Mouse (Mus musculus) limb, embryonic 11.5 days (tissue): Measurements from ENCODE around the gene Snx10. TPM values are rescaled to one million over a fixed set of nuclear protein-coding genes. Genes with fewer than 3 reads are reported as not detected.

ENCODE experiments used
- ATAC-seq: fragments of 200-750 bp; cut with Nextera tagmentation; 2 replicates; pipeline ENCODE4 v1.8.0; 2017; ENCODE audit warnings: low read depth; ENCODE audit not compliant: insufficient number of reproducible peaks, low FRiP score, low TSS enrichment
- DNase-seq: peaks from one replicate; pipeline ENCODE4 v3.0.0-alpha.2; 2015; ENCODE audit warnings: low spot score
- H3K27ac ChIP-seq: fragments of 300-500 bp; sonication (generic); replicated peaks from 2 replicates; pipeline ENCODE4 v1.5.1; 2014; ENCODE audit warnings: low read depth, mild to moderate bottlenecking, low read length
- H3K27me3 ChIP-seq: fragments of 300-500 bp; sonication (generic); 2 replicates; pipeline ENCODE4 v1.6.1; 2014; ENCODE audit warnings: mild to moderate bottlenecking, low read length, mixed read lengths; ENCODE audit not compliant: control insufficient read depth, insufficient read depth
- H3K36me3 ChIP-seq: fragments of 300-500 bp; sonication (generic); 2 replicates; pipeline ENCODE4 v1.6.1; 2014; ENCODE audit warnings: mild to moderate bottlenecking, low read length, moderate library complexity, mixed read lengths; ENCODE audit not compliant: control insufficient read depth, insufficient read depth
- H3K4me1 ChIP-seq: fragments of 300-500 bp; sonication (generic); 2 replicates; pipeline ENCODE4 v1.6.1; 2014; ENCODE audit warnings: low read length, mixed read lengths; ENCODE audit not compliant: control insufficient read depth, insufficient read depth
- H3K4me2 ChIP-seq: fragments of 300-500 bp; sonication (generic); 2 replicates; pipeline ENCODE4 v1.6.1; 2014; ENCODE audit warnings: low read depth, mild to moderate bottlenecking, moderate library complexity; ENCODE audit not compliant: severe bottlenecking
- H3K4me3 ChIP-seq: fragments of 300-500 bp; sonication (generic); 2 replicates; pipeline ENCODE4 v1.5.1; 2014; ENCODE audit warnings: low read depth, low read length
- H3K9ac ChIP-seq: fragments of 300-500 bp; sonication (generic); 2 replicates; pipeline ENCODE4 v1.6.1; 2014; ENCODE audit warnings: mild to moderate bottlenecking, low read length
- H3K9me3 ChIP-seq: fragments of 300-500 bp; sonication (generic); 2 replicates; pipeline ENCODE4 v1.6.1; 2016; ENCODE audit warnings: low read length; ENCODE audit not compliant: control insufficient read depth
- WGBS: fragments of 180-500 bp; shearing (Covaris S2); extraction: QIAGEN DNeasy Blood & Tissue Kit; methylation state at CpG from one replicate; pipeline ENCODE4 v1.1.7; 2014; 5-methylcytosine and 5-hydroxymethylcytosine counted together
- polyA plus RNA-seq: library from polyadenylated mRNA; unstranded; fragments of >200 nt; fragmentation: Nextera tagmentation; extraction: Ambion mirVana; gene quantifications from 2 replicates; pipeline ENCODE4 v1.2.1, GENCODE M21; 2014

Snx10 gene
- polyA plus RNA-seq, 1 experiment from 2014 or later = 19.1 TPM

GRCm38 (mm10) chr6:51581418-51581817 lies 57.7 kb downstream of the Snx10 start:
- WGBS = 92% methylated on average over 9 of the region's 9 CpGs
- DNase-seq (no peak), ATAC-seq (no peak)
- no peak overlapping the region for H3K27ac ChIP-seq
- H3K27me3 ChIP-seq = no peaks in the 10 kb centered on the region
- H3K4me1 ChIP-seq = no peaks in the 10 kb centered on the region
- no peaks in the 10 kb centered on the region for H3K9me3 ChIP-seq
- H3K4me2 ChIP-seq = no peak overlapping the region
- H3K9ac ChIP-seq = no peak overlapping the region
- H3K4me3 ChIP-seq = no peak overlapping the region
- H3K36me3 ChIP-seq = no peaks in the 10 kb centered on the region

DNA sequence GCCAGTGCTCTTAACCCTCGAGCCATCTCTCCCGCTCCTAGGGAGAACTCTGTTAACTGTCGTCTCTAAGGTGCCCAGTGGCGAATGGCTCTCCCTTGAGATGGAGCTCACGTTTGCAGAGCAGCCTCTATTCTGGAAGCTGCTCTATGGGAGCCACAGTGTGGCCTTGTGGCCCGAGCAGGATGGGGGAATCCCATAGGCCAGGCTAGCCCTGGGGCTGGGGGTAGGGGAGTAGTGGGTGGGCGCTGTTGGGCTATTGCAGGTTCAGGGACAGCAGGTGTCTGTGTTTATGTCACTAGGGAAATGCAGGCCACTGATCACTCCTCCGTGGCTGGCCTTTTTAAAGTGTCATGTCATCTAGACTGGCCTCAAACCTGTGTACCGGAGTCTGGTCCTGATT lies 58.4 kb downstream of the Snx10 start:
- Histone ChIP-seq H3K4me2 (no peak overlapping the region), H3K4me1 (no peaks in the 10 kb centered on the region), H3K36me3 (no peaks in the 10 kb centered on the region), H3K4me3 (no peak overlapping the region), H3K9me3 (no peaks in the 10 kb centered on the region), H3K27ac (no peak overlapping the region), H3K9ac (no peak overlapping the region), H3K27me3 (no peaks in the 10 kb centered on the region)
- no peak for ATAC-seq
- WGBS = 85% methylated on average over 9 of the region's 9 CpGs
- DNase-seq = no peak

DNA sequence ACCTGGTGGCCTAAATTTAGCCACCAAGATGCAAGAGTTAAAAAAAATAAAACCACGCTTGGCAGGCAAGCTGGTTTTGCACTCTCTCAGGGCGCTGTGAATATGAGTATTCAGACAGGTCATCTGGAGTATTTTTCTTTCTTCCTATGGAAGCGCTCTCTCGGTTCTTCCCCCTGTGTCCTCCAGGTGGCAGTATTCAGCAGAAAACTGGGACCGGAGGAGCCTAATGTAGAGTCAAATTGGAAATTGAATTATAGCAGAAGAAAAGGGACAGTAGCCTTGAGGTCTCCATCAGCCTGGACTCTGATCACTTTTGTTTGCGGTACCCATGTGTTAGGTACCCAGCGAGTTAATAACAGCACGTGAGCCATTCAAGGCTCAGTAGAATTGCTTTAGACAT lies 62.3 kb downstream of the Snx10 start:
- ATAC-seq = no peak
- H3K4me2 ChIP-seq = no peak overlapping the region
- H3K9ac ChIP-seq = no peak overlapping the region
- no peak overlapping the region for H3K27ac ChIP-seq
- no peaks in the 10 kb centered on the region for H3K36me3 ChIP-seq
- DNase-seq = peak; percentile 72
- H3K27me3 ChIP-seq = no peaks in the 10 kb centered on the region
- no peaks in the 10 kb centered on the region for H3K9me3 ChIP-seq
- 38% methylated on average over 8 of the region's 8 CpGs for whole genome bisulfite sequencing
- peaks cover 17% of the 10 kb centered on the region; the same call in 1 of the 2 replicates for H3K4me1 ChIP-seq
- no peak overlapping the region for H3K4me3 ChIP-seq

GRCm38 (mm10) chr6:51587266-51587665 lies 63.6 kb downstream of the Snx10 start:
- H3K27ac ChIP-seq = peak overlapping the region; percentile 14; the same call in 1 of the 2 replicates
- no peaks in the 10 kb centered on the region for H3K36me3 ChIP-seq
- peaks cover 17% of the 10 kb centered on the region; the same call in 1 of the 2 replicates for H3K4me1 ChIP-seq
- no peak overlapping the region for H3K4me3 ChIP-seq
- H3K27me3 ChIP-seq = no peaks in the 10 kb centered on the region
- H3K4me2 ChIP-seq = no peak overlapping the region
- H3K9me3 ChIP-seq = no peaks in the 10 kb centered on the region
- H3K9ac ChIP-seq = no peak overlapping the region
- DNase-seq = no peak
- WGBS = 77% methylated on average over 3 of the region's 3 CpGs
- no peak for ATAC-seq

DNA sequence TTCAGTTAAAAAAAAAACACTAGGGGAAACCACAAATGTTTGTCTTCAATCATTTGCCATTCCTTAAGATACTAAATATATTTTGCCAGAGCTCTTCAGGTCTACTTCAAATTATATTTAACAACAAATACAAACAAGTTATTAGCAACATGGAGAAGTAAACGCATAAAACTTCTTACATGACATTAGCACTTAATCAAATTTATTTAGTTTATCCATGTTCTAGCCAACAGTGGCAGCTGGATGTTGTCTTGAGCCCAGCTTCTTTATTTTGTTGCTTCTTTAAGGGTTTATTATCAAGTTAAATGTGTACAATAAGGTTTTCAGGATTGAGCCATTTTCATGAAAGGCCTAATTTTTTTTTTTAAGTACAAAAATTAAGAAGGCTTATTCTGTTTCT lies 67.6 kb downstream of the Snx10 start:
- no peaks in the 10 kb centered on the region for H3K36me3 ChIP-seq
- no peak overlapping the region for H3K27ac ChIP-seq
- 66% methylated on average over 1 of the region's 1 CpGs for WGBS
- 0 out of 2 replicates have a peak overlapping the region, but pooled peaks have one; percentile 81 for H3K4me2 ChIP-seq
- peaks cover 17% of the 10 kb centered on the region for H3K4me1 ChIP-seq
- DNase-seq = no peak
- H3K27me3 ChIP-seq = no peaks in the 10 kb centered on the region
- no peak overlapping the region for H3K4me3 ChIP-seq
- no peak overlapping the region for H3K9ac ChIP-seq
- no peaks in the 10 kb centered on the region for H3K9me3 ChIP-seq
- no peak for ATAC-seq

- Histone ChIP-seq H3K9ac (peak overlapping the region; percentile 68), H3K4me2 (peak overlapping the region; percentile 81), H3K27ac (0 out of 2 replicates have a peak overlapping the region, but pooled peaks have one; percentile 68), H3K27me3 (no peaks in the 10 kb centered on the region), H3K9me3 (no peaks in the 10 kb centered on the region), H3K4me1 (peaks cover 17% of the 10 kb centered on the region), H3K36me3 (no peaks in the 10 kb centered on the region), H3K4me3 (peak overlapping the region; percentile 54)
- DNase-seq = no peak
- no peak for ATAC-seq
- WGBS = 26% methylated on average over 3 of the region's 3 CpGs
These were observed 68.1 kb downstream of the Snx10 start for GRCm38 (mm10) chr6:51591844-51592243.

DNA sequence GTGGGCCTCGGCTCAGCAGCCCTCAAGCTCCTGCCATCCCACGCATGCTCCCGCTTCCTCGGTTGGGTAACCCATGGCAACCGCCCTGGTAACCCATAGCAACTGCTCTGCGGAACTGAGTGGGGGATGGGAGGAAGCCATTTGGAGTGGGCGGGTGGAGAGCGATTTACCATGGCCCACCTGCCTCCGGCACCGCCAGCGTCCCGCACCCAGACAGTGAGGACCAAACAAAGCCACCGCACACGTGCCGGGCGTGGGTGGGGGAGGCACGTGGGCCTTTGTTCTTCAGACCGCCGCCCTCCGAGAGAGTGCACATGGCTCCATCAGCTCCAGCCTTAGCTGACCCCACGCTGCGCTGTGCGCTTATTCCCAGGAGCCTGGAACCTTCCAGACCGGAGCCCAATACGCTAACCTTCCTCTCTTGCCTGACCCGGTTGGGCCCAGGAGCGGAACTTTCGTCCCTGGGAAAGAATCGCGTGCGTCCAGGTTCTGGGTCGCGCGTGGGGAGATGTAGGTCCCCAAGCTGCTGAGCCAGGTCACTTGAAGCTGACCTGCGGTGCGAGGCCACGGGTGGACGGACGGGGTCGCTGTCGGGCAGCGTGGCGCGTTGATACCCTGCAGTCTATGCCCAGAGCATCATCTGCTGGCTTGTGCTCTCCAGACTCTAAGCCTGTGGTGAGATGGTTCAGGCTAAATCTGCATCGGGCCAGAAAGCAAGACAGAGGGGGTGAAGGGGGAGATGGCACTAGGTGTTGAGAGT lies 68.8 kb downstream of the Snx10 start:
- 2% methylated on average over 45 of the region's 45 CpGs for WGBS
- Histone ChIP-seq H3K4me2 (peak overlapping the region; percentile 81), H3K4me3 (peak overlapping the region; percentile 54), H3K36me3 (no peaks in the 10 kb centered on the region), H3K4me1 (peaks cover 15% of the 10 kb centered on the region), H3K27me3 (no peaks in the 10 kb centered on the region), H3K9ac (peak overlapping the region; percentile 68), H3K9me3 (no peaks in the 10 kb centered on the region), H3K27ac (peak overlapping the region; percentile 68; the same call in 1 of the 2 replicates)
- ATAC-seq (peak; percentile 91), DNase-seq (peak; percentile 95)

- Histone ChIP-seq H3K27ac (no peak overlapping the region), H3K36me3 (no peaks in the 10 kb centered on the region), H3K4me3 (no peak overlapping the region), H3K4me1 (peaks cover 8% of the 10 kb centered on the region), H3K9me3 (no peaks in the 10 kb centered on the region), H3K27me3 (no peaks in the 10 kb centered on the region), H3K4me2 (no peak overlapping the region; the same call in 1 of the 2 replicates), H3K9ac (no peak overlapping the region)
- WGBS = 68% methylated on average over 10 of the region's 10 CpGs
- no peak for DNase-seq
- ATAC-seq = no peak
These were observed 69.8 kb downstream of the Snx10 start for GRCm38 (mm10) chr6:51593446-51594035.
